Mouse (Mus musculus): ENCODE results near the gene Adap2.

The Adap2 gene
- long read RNA-seq, experiment 1, partial matches to known transcripts: 3 of 68 reads
- long read RNA-seq, experiment 1, other reads (novel, unspliced or antisense): 61 of 68 reads
- long read RNA-seq, experiment 2, partial matches to known transcripts: 1 of 61 reads
- long read RNA-seq, experiment 2, other reads (novel, unspliced or antisense): 56 of 61 reads

- intact Hi-C loops (cut with DNase I): no loop called here
Observed at GRCm38 (mm10) chr11:80153857-80154495, at the start of gene Adap2. Gene Adap2, plus strand, starts transcription at chr11:80154105.

GRCm38 (mm10) chr11:80104407-80104806 is 49.5 kb upstream of the Adap2 start:
- intact Hi-C loops (cut with DNase I): no loop called here

- intact Hi-C loops (cut with DNase I): no loop called here
Observed at GRCm38 (mm10) chr11:80116411-80116810, 37.5 kb upstream of the Adap2 start.

GRCm38 (mm10) chr11:80132050-80132449 is 21.9 kb upstream of the Adap2 start:
- intact Hi-C loops (cut with DNase I): loop anchor here (10.0 kb wide), 1 partner anchor 87 kb away; no protein-coding TSS in a partner anchor

- intact Hi-C loops (cut with DNase I): loop anchor here (10.0 kb wide), 1 partner anchor 90 kb away; no protein-coding TSS in a partner anchor
Observed at GRCm38 (mm10) chr11:80134744-80135143, 19.2 kb upstream of the Adap2 start.

GRCm38 (mm10) chr11:80135954-80136683 is 17.8 kb upstream of the Adap2 start:
- intact Hi-C loops (cut with DNase I): loop anchor here (10.0 kb wide), 1 partner anchor 91 kb away; no protein-coding TSS in a partner anchor

- intact Hi-C loops (cut with DNase I): loop anchor here (10.0 kb wide), 1 partner anchor 92 kb away; no protein-coding TSS in a partner anchor
Observed at GRCm38 (mm10) chr11:80136786-80137185, 17.1 kb upstream of the Adap2 start.

- intact Hi-C loops (cut with DNase I): loop anchor here (10.0 kb wide), 1 partner anchor 93 kb away; no protein-coding TSS in a partner anchor
Observed at GRCm38 (mm10) chr11:80137773-80138172, 16.1 kb upstream of the Adap2 start.

- intact Hi-C loops (cut with DNase I): loop anchor here (5.0 to 10.0 kb wide), 2 partner anchors 40 to 57 kb away; partner anchors contain the start of genes Atad5, Crlf3 and Rnf135
Observed at GRCm38 (mm10) chr11:80141825-80142521, 11.9 kb upstream of the Adap2 start, which contains the start of gene Tefm. Gene Tefm, minus strand, starts transcription at chr11:80142175.

- intact Hi-C loops (cut with DNase I): loop anchor here (5.0 to 10.0 kb wide), 2 partner anchors 39 to 58 kb away; partner anchors contain the start of genes Atad5, Crlf3 and Rnf135
Observed at GRCm38 (mm10) chr11:80142872-80143271, 11.0 kb upstream of the Adap2 start.

- intact Hi-C loops (cut with DNase I): loop anchor here (10.0 kb wide), 1 partner anchor 61 kb away; the partner anchor contains the start of genes Atad5 and Crlf3
Observed at GRCm38 (mm10) chr11:80145787-80146275, 8.1 kb upstream of the Adap2 start.

GRCm38 (mm10) chr11:80147748-80148147 is 6.2 kb upstream of the Adap2 start:
- intact Hi-C loops (cut with DNase I): loop anchor here (10.0 kb wide), 1 partner anchor 63 kb away; the partner anchor contains the start of genes Atad5 and Crlf3

- intact Hi-C loops (cut with DNase I): loop anchor here (10.0 kb wide), 1 partner anchor 64 kb away; the partner anchor contains the start of genes Atad5 and Crlf3
Observed at GRCm38 (mm10) chr11:80148313-80148712, 5.6 kb upstream of the Adap2 start.

- intact Hi-C loops (cut with DNase I): loop anchor here (10.0 kb wide), 1 partner anchor 64 kb away; the partner anchor contains the start of genes Atad5 and Crlf3
Observed at GRCm38 (mm10) chr11:80148974-80149373, 4.9 kb upstream of the Adap2 start.

GRCm38 (mm10) chr11:80149412-80150023 is 4.4 kb upstream of the Adap2 start:
- intact Hi-C loops (cut with DNase I): loop anchor here (10.0 kb wide), 1 partner anchor 65 kb away; the partner anchor contains the start of genes Atad5 and Crlf3

- intact Hi-C loops (cut with DNase I): no loop called here
Observed at GRCm38 (mm10) chr11:80150566-80150965, 3.3 kb upstream of the Adap2 start.

- intact Hi-C loops (cut with DNase I): no loop called here
Observed at GRCm38 (mm10) chr11:80151541-80151940, 2.4 kb upstream of the Adap2 start.

GRCm38 (mm10) chr11:80152376-80152775 is 1.5 kb upstream of the Adap2 start:
- intact Hi-C loops (cut with DNase I): no loop called here

GRCm38 (mm10) chr11:80154501-80154900 is 596 bp downstream of the Adap2 start:
- intact Hi-C loops (cut with DNase I): no loop called here

GRCm38 (mm10) chr11:80155541-80155940 is 1.6 kb downstream of the Adap2 start:
- intact Hi-C loops (cut with DNase I): no loop called here
